9 mouse cellular contexts compared by ENCODE assay signal in the genomic region with DNA sequence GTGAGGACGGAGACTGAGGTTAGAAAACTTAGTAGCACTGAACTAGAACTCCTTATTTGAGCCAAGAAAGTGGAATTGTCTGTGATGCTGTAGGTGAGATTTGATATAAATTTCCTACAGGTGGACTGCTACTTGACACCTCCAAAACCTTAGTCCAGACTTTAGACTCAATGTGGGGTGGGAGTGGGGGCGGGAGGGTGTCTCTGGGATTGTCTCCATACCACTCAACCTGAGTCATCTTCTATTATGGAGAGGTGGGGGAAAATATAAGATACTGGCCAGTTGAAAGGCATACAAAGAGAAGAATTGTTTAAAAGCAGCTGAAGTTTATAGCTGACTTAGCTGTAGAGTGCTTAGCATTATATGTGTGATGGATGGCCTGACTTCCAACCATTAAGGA. TPM values are rescaled to one million over a fixed set of nuclear protein-coding genes. Genes with fewer than 3 reads are reported as not detected.
DNase-seq lines count a peak whose midpoint lies in the region; ATAC-seq and TF ChIP-seq lines count a peak whose summit lies in the region.
"Had no signal": no experiment of that assay in that cellular context is flagged by ENCODE, and none has a peak within 500 bp of the region (broad histone marks: within the 10 kb centered on the region; RNA-seq: fewer than 3 reads in every experiment).

No protein-coding gene starts in this region.

- peak overlapping the region; percentile 83 for H3K4me2 ChIP-seq in embryonic facial prominence, embryonic 12.5 days (replicated peaks)
- peak overlapping the region; percentile 97 for H3K4me2 ChIP-seq in intestine, embryonic 15.5 days (replicated peaks)
- peak overlapping the region; percentile 96 for H3K4me2 ChIP-seq in neural tube, embryonic 12.5 days (replicated peaks)

- no peak for TF ChIP-seq POLR2A in lung, adult 2 months (IDR thresholded peaks at IDR 0.05; ENCODE audit: borderline replicate concordance, extremely low read depth, low read depth, low read length)

- H3K9me3 ChIP-seq in embryonic facial prominence, embryonic 12.5 days: no peaks in the 10 kb centered on the region
- no peaks in the 10 kb centered on the region for H3K9me3 ChIP-seq in intestine, embryonic 15.5 days
- no peaks in the 10 kb centered on the region for H3K9me3 ChIP-seq in neural tube, embryonic 12.5 days

- DNase-seq in lung, adult 2 months: no peak
- DNase-seq in lung, postnatal 10 days: no peak
- no peak for DNase-seq in left cerebral cortex, adult 18-20 months (ENCODE audit: low spot score in 2 of 2)
- DNase-seq in adrenal gland, adult 2 months: no peak

- H3K4me3 ChIP-seq in lung, adult 2 months (replicated peaks; ENCODE audit: extremely low read depth, low read depth, low read length): peak overlapping the region; percentile 94
- H3K4me3 ChIP-seq in embryonic facial prominence, embryonic 12.5 days: peak overlapping the region; percentile 78
- peak overlapping the region; percentile 76 for H3K4me3 ChIP-seq in intestine, embryonic 15.5 days (replicated peaks)
- H3K4me3 ChIP-seq in neural tube, embryonic 12.5 days: peak overlapping the region; percentile 72

- ATAC-seq in embryonic facial prominence, embryonic 12.5 days (ENCODE audit: insufficient number of reproducible peaks, insufficient read depth, low FRiP score, low TSS enrichment): no peak
- ATAC-seq in intestine, embryonic 15.5 days: no peak
- no peak for ATAC-seq in neural tube, embryonic 12.5 days (ENCODE audit: low FRiP score, low read depth)
- ATAC-seq in granulocyte monocyte progenitor cell, adult 5-6 weeks (replicated peaks; ENCODE audit: poor library complexity, severe bottlenecking): no peak

- TF ChIP-seq CTCF in lung, adult 2 months (IDR thresholded peaks at IDR 0.05; ENCODE audit: insufficient read depth, low read length): no peak

- peak overlapping the region; percentile 94 for H3K27ac ChIP-seq in embryonic facial prominence, embryonic 12.5 days
- H3K27ac ChIP-seq in intestine, embryonic 15.5 days: peak overlapping the region; percentile 96
- no peak overlapping the region for H3K27ac ChIP-seq in neural tube, embryonic 12.5 days

- peaks cover 45% of the 10 kb centered on the region for H3K36me3 ChIP-seq in embryonic facial prominence, embryonic 12.5 days
- peaks cover 29% of the 10 kb centered on the region for H3K36me3 ChIP-seq in intestine, embryonic 15.5 days
- H3K36me3 ChIP-seq in neural tube, embryonic 12.5 days: peaks cover 42% of the 10 kb centered on the region

- H3K9ac ChIP-seq in embryonic facial prominence, embryonic 12.5 days: peak overlapping the region; percentile 79
- peak overlapping the region; percentile 82 for H3K9ac ChIP-seq in intestine, embryonic 15.5 days
- H3K9ac ChIP-seq in neural tube, embryonic 12.5 days: peak overlapping the region; percentile 83

- 15% methylated on average over 2 of the region's 2 CpGs for WGBS in lung, adult 2 months
- WGBS in embryonic facial prominence, embryonic 12.5 days: 41% methylated on average over 2 of the region's 2 CpGs
- WGBS in intestine, embryonic 15.5 days: 32% methylated on average over 2 of the region's 2 CpGs
- whole genome bisulfite sequencing in neural tube, embryonic 12.5 days: 58% methylated on average over 2 of the region's 2 CpGs

- peaks cover 2% of the 10 kb centered on the region; the same call in 1 of the 2 replicates for H3K27me3 ChIP-seq in embryonic facial prominence, embryonic 12.5 days
- H3K27me3 ChIP-seq in intestine, embryonic 15.5 days (replicated peaks): no peaks in the 10 kb centered on the region
- H3K27me3 ChIP-seq in neural tube, embryonic 12.5 days (replicated peaks): peaks cover 24% of the 10 kb centered on the region

- peaks cover 16% of the 10 kb centered on the region for H3K4me1 ChIP-seq in lung, adult 2 months (ENCODE audit: control insufficient read depth, insufficient read depth, low read length)
- H3K4me1 ChIP-seq in embryonic facial prominence, embryonic 12.5 days: peaks cover 46% of the 10 kb centered on the region
- peaks cover 34% of the 10 kb centered on the region for H3K4me1 ChIP-seq in intestine, embryonic 15.5 days (replicated peaks)
- peaks cover 46% of the 10 kb centered on the region for H3K4me1 ChIP-seq in neural tube, embryonic 12.5 days

RNA-seq across cellular contexts. Expression of a gene that starts 4.3 kb away (rescaled TPM):
- polyA plus RNA-seq in lung, adult 2 months (2012; rRNA removed): 43.7 and 45.5 TPM in 2 replicates
- 54.0 and 55.6 TPM in 2 replicates for polyA plus RNA-seq in embryonic facial prominence, embryonic 12.5 days (2016; fragmentation: Nextera tagmentation; extraction: Ambion mirVana)
- polyA plus RNA-seq in intestine, embryonic 15.5 days (2015; fragmentation: Nextera tagmentation; extraction: Ambion mirVana): 51.7 and 52.7 TPM in 2 replicates
- 37.6 and 37.7 TPM in 2 replicates for polyA plus RNA-seq in neural tube, embryonic 12.5 days (2016; fragmentation: Nextera tagmentation; extraction: Ambion mirVana)
- total RNA-seq in left cerebral cortex, adult 18-20 months (2021): 10 to 100 TPM; 19.5 to 20.3 TPM
- total RNA-seq in adrenal gland, adult 2 months (2021): 10 to 100 TPM; 15.5 to 18.6 TPM
- 15.3 and 16.7 TPM in 2 replicates for polyA plus RNA-seq in adrenal gland, adult 2 months (2012; rRNA removed)
- total RNA-seq in granulocyte monocyte progenitor cell, adult 5-6 weeks (2014; fragmentation: Nextera tagmentation): 40.2 and 42.2 TPM in 2 replicates
- 34.1 and 36.7 TPM in 2 replicates for total RNA-seq in granulocyte monocyte progenitor cell, adult 5-6 weeks (2017)

RNA-seq across cellular contexts. Expression of a gene that starts 7.4 kb away (rescaled TPM):
- polyA plus RNA-seq in lung, adult 2 months (2012; rRNA removed): 46.0 and 46.7 TPM in 2 replicates
- polyA plus RNA-seq in embryonic facial prominence, embryonic 12.5 days (2016; fragmentation: Nextera tagmentation; extraction: Ambion mirVana): 54.1 and 54.8 TPM in 2 replicates
- polyA plus RNA-seq in intestine, embryonic 15.5 days (2015; fragmentation: Nextera tagmentation; extraction: Ambion mirVana): 44.2 and 45.0 TPM in 2 replicates
- 93.3 and 93.9 TPM in 2 replicates for polyA plus RNA-seq in neural tube, embryonic 12.5 days (2016; fragmentation: Nextera tagmentation; extraction: Ambion mirVana)
- total RNA-seq in left cerebral cortex, adult 18-20 months (2021): 100 to 1,000 TPM; 104 to 108 TPM
- 10 to 100 TPM; 52.2 to 57.5 TPM for total RNA-seq in adrenal gland, adult 2 months (2021)
- polyA plus RNA-seq in adrenal gland, adult 2 months (2012; rRNA removed): 88.2 and 94.1 TPM in 2 replicates
- total RNA-seq in granulocyte monocyte progenitor cell, adult 5-6 weeks (2014; fragmentation: Nextera tagmentation): 22.8 and 34.5 TPM in 2 replicates
- total RNA-seq in granulocyte monocyte progenitor cell, adult 5-6 weeks (2017): 10.8 and 13.2 TPM in 2 replicates

RNA-seq across cellular contexts. Expression of a gene that starts 8.6 kb away (rescaled TPM):
- 12.8 and 13.2 TPM in 2 replicates for polyA plus RNA-seq in lung, adult 2 months (2012; rRNA removed)
- 1.3 and 1.7 TPM in 2 replicates for polyA plus RNA-seq in embryonic facial prominence, embryonic 12.5 days (2016; fragmentation: Nextera tagmentation; extraction: Ambion mirVana)
- polyA plus RNA-seq in intestine, embryonic 15.5 days (2015; fragmentation: Nextera tagmentation; extraction: Ambion mirVana): 0.67 and 0.68 TPM in 2 replicates
- polyA plus RNA-seq in neural tube, embryonic 12.5 days (2016; fragmentation: Nextera tagmentation; extraction: Ambion mirVana): 0.51 and 0.82 TPM in 2 replicates
- 1 to 10 TPM; 6.1 to 7.2 TPM for total RNA-seq in left cerebral cortex, adult 18-20 months (2021)
- under 1 TPM; 0.45 to 0.52 TPM for total RNA-seq in adrenal gland, adult 2 months (2021)
- polyA plus RNA-seq in adrenal gland, adult 2 months (2012; rRNA removed): 0.37 and 0.61 TPM in 2 replicates
- total RNA-seq in granulocyte monocyte progenitor cell, adult 5-6 weeks (2014; fragmentation: Nextera tagmentation): not detected in 2 replicates
- not detected in 2 replicates for total RNA-seq in granulocyte monocyte progenitor cell, adult 5-6 weeks (2017)
- total RNA-seq: hematopoietic stem cell, adult 5-6 weeks had no signal

RNA-seq across cellular contexts. Expression of a gene that starts 12.0 kb away (rescaled TPM):
- 235 and 342 TPM in 2 replicates for polyA plus RNA-seq in lung, adult 2 months (2012; rRNA removed)
- polyA plus RNA-seq in embryonic facial prominence, embryonic 12.5 days (2016; fragmentation: Nextera tagmentation; extraction: Ambion mirVana): 132 and 134 TPM in 2 replicates
- 81.0 and 87.9 TPM in 2 replicates for polyA plus RNA-seq in intestine, embryonic 15.5 days (2015; fragmentation: Nextera tagmentation; extraction: Ambion mirVana)
- 93.6 and 97.0 TPM in 2 replicates for polyA plus RNA-seq in neural tube, embryonic 12.5 days (2016; fragmentation: Nextera tagmentation; extraction: Ambion mirVana)
- total RNA-seq in left cerebral cortex, adult 18-20 months (2021): 10 to 100 TPM; 13.0 to 15.5 TPM
- 10 to 100 TPM; 36.8 to 52.8 TPM for total RNA-seq in adrenal gland, adult 2 months (2021)
- 92.1 and 102 TPM in 2 replicates for polyA plus RNA-seq in adrenal gland, adult 2 months (2012; rRNA removed)
- total RNA-seq in granulocyte monocyte progenitor cell, adult 5-6 weeks (2014; fragmentation: Nextera tagmentation): 6.2 and 11.6 TPM in 2 replicates
- 3.0 and 5.3 TPM in 2 replicates for total RNA-seq in granulocyte monocyte progenitor cell, adult 5-6 weeks (2017)

RNA-seq across cellular contexts. Expression of a gene that starts 13.7 kb away (rescaled TPM):
- polyA plus RNA-seq in lung, adult 2 months (2012; rRNA removed): 24.8 and 31.3 TPM in 2 replicates
- polyA plus RNA-seq in embryonic facial prominence, embryonic 12.5 days (2016; fragmentation: Nextera tagmentation; extraction: Ambion mirVana): 40.8 and 46.3 TPM in 2 replicates
- polyA plus RNA-seq in intestine, embryonic 15.5 days (2015; fragmentation: Nextera tagmentation; extraction: Ambion mirVana): 33.9 and 36.9 TPM in 2 replicates
- 52.6 and 55.2 TPM in 2 replicates for polyA plus RNA-seq in neural tube, embryonic 12.5 days (2016; fragmentation: Nextera tagmentation; extraction: Ambion mirVana)
- 10 to 100 TPM; 42.2 to 43.6 TPM for total RNA-seq in left cerebral cortex, adult 18-20 months (2021)
- 10 to 100 TPM; 27.9 to 31.5 TPM for total RNA-seq in adrenal gland, adult 2 months (2021)
- polyA plus RNA-seq in adrenal gland, adult 2 months (2012; rRNA removed): 24.2 and 31.9 TPM in 2 replicates
- 11.3 and 16.7 TPM in 2 replicates for total RNA-seq in granulocyte monocyte progenitor cell, adult 5-6 weeks (2014; fragmentation: Nextera tagmentation)
- total RNA-seq in granulocyte monocyte progenitor cell, adult 5-6 weeks (2017): 11.3 and 14.3 TPM in 2 replicates
